Mouse (Mus musculus) small intestine, adult 2 months (tissue): ENCODE measurements around the gene Il25. TPM values are rescaled to one million over a fixed set of nuclear protein-coding genes. Genes with fewer than 3 reads are reported as not detected.

ENCODE experiments used
- H3K27ac ChIP-seq: fragments of 200-500 bp; 2 replicates; pipeline ENCODE4 v1.5.1; 2012; ENCODE audit warnings: low read depth, low read length, control low read depth, inconsistent platforms; ENCODE audit not compliant: insufficient read depth
- H3K27me3 ChIP-seq: fragments of 200-500 bp; 2 replicates; pipeline ENCODE4 v1.6.1; 2012; ENCODE audit warnings: mild to moderate bottlenecking, moderate library complexity, low read length, inconsistent platforms; ENCODE audit not compliant: control insufficient read depth, insufficient read depth
- H3K36me3 ChIP-seq: fragments of 200-500 bp; 2 replicates; pipeline ENCODE4 v1.6.1; 2012; ENCODE audit warnings: mild to moderate bottlenecking, low read length, control low read depth, inconsistent platforms; ENCODE audit not compliant: control insufficient read depth, insufficient read depth
- H3K4me1 ChIP-seq: fragments of 200-500 bp; 2 replicates; pipeline ENCODE4 v1.6.1; 2012; ENCODE audit warnings: low read length, inconsistent platforms, mixed read lengths; ENCODE audit not compliant: control insufficient read depth, insufficient read depth, insufficient read length
- H3K4me3 ChIP-seq: fragments of 200-500 bp; 2 replicates; pipeline ENCODE4 v1.5.1; 2012; ENCODE audit warnings: low read depth, mild to moderate bottlenecking, control low read depth, inconsistent platforms, low read length, moderate library complexity
- CTCF ChIP-seq: fragments of 200-500 bp; IDR thresholded peaks from 2 replicates; pipeline ENCODE4 v1.5.1; 2012; ENCODE audit warnings: low read depth, mild to moderate bottlenecking, control low read depth, inconsistent platforms, low read length, moderate library complexity, mixed read lengths; ENCODE audit not compliant: insufficient replicate concordance, insufficient read length; ENCODE audit errors: extremely low read depth
- POLR2A ChIP-seq: fragments of 200-500 bp; IDR thresholded peaks from 2 replicates; pipeline ENCODE4 v1.6.1; 2012; ENCODE audit warnings: low read depth, mild to moderate bottlenecking, control low read depth, inconsistent platforms, low read length, moderate library complexity
- WGBS: fragments of 180-500 bp; shearing (Covaris S2); methylation state at CpG from one replicate; pipeline ENCODE4 v1.1.7; 2018; 5-methylcytosine and 5-hydroxymethylcytosine counted together
- polyA plus RNA-seq: library from polyadenylated mRNA; depleted of rRNA; stranded (reverse); fragments of >200 nt; gene quantifications from 2 replicates; pipeline ENCODE4 v1.2.3, GENCODE M21; 2012

Il25 gene
- polyA plus RNA-seq, 1 experiment: 1.1 TPM

GRCm38 (mm10) chr14:54913343-54913742 lies 19.2 kb upstream of the Il25 start:
- Histone ChIP-seq H3K27ac (no peak overlapping the region), H3K4me1 (peaks cover 6% of the 10 kb centered on the region), H3K36me3 (no peaks in the 10 kb centered on the region), H3K27me3 (peaks cover 15% of the 10 kb centered on the region), H3K4me3 (peak overlapping the region; percentile 72)
- TF ChIP-seq CTCF: no peak
- TF ChIP-seq POLR2A: no peak
- 23% methylated on average over 10 of the region's 10 CpGs for WGBS

GRCm38 (mm10) chr14:54920076-54920685 lies 12.3 kb upstream of the Il25 start:
- 76% methylated on average over 16 of the region's 16 CpGs for WGBS
- no peaks in the 10 kb centered on the region for H3K27me3 ChIP-seq
- H3K36me3 ChIP-seq: no peaks in the 10 kb centered on the region
- no peak overlapping the region for H3K4me3 ChIP-seq
- no peak overlapping the region for H3K27ac ChIP-seq
- no peak for TF ChIP-seq POLR2A
- no peak for TF ChIP-seq CTCF
- H3K4me1 ChIP-seq: no peaks in the 10 kb centered on the region

- peak overlapping the region; percentile 49; the same call in 1 of the 2 replicates for H3K27ac ChIP-seq
- WGBS: 26% methylated on average over 7 of the region's 7 CpGs
- H3K4me1 ChIP-seq: peaks cover 8% of the 10 kb centered on the region; the same call in 1 of the 2 replicates
- peaks cover 25% of the 10 kb centered on the region for H3K27me3 ChIP-seq
- TF ChIP-seq CTCF: no peak
- TF ChIP-seq POLR2A: no peak
- no peaks in the 10 kb centered on the region for H3K36me3 ChIP-seq
- H3K4me3 ChIP-seq: peak overlapping the region; percentile 57
Observed at GRCm38 (mm10) chr14:54924641-54925348, 7.7 kb upstream of the Il25 start.

GRCm38 (mm10) chr14:54925349-54926342 lies 6.8 kb upstream of the Il25 start, which contains the start of gene Efs:
Gene Efs, minus strand, starts transcription at chr14:54926126.
- Histone ChIP-seq H3K27me3 (peaks cover 26% of the 10 kb centered on the region), H3K27ac (peak within 1 kb of the TSS; percentile 49), H3K4me3 (peak within 1 kb of the TSS; percentile 57), H3K36me3 (no peaks in the 10 kb centered on the region), H3K4me1 (peaks cover 8% of the 10 kb centered on the region; the same call in 1 of the 2 replicates)
- TF ChIP-seq POLR2A (no peak), CTCF (no peak)
- 14% methylated on average over 57 of the region's 57 CpGs for WGBS

- TF ChIP-seq CTCF: no peak
- TF ChIP-seq POLR2A: no peak
- Histone ChIP-seq H3K27ac (peak overlapping the region; percentile 49; the same call in 1 of the 2 replicates), H3K4me1 (peaks cover 8% of the 10 kb centered on the region; the same call in 1 of the 2 replicates), H3K36me3 (no peaks in the 10 kb centered on the region), H3K27me3 (peaks cover 26% of the 10 kb centered on the region), H3K4me3 (peak overlapping the region; percentile 57)
- WGBS: 3% methylated on average over 57 of the region's 58 CpGs
Observed at GRCm38 (mm10) chr14:54926401-54927158, 5.9 kb upstream of the Il25 start.

GRCm38 (mm10) chr14:54927296-54927695 lies 5.2 kb upstream of the Il25 start:
- 48% methylated on average over 7 of the region's 7 CpGs for WGBS
- TF ChIP-seq CTCF: no peak
- no peak for TF ChIP-seq POLR2A
- H3K27ac ChIP-seq: peak overlapping the region; percentile 25; the same call in 1 of the 2 replicates
- H3K36me3 ChIP-seq: no peaks in the 10 kb centered on the region
- peaks cover 26% of the 10 kb centered on the region for H3K27me3 ChIP-seq
- H3K4me3 ChIP-seq: no peak overlapping the region
- H3K4me1 ChIP-seq: peaks cover 8% of the 10 kb centered on the region; the same call in 1 of the 2 replicates

GRCm38 (mm10) chr14:54929801-54930200 lies 2.7 kb upstream of the Il25 start:
- no peaks in the 10 kb centered on the region for H3K36me3 ChIP-seq
- no peak for TF ChIP-seq CTCF
- no peak for TF ChIP-seq POLR2A
- no peak overlapping the region for H3K27ac ChIP-seq
- no peak overlapping the region for H3K4me3 ChIP-seq
- H3K27me3 ChIP-seq: peaks cover 26% of the 10 kb centered on the region
- WGBS: 59% methylated on average over 5 of the region's 5 CpGs
- H3K4me1 ChIP-seq: peaks cover 8% of the 10 kb centered on the region; the same call in 1 of the 2 replicates
